In genomic region chr1:71507251-71507650, GRCm38 (mm10) we compare ENCODE assay signal across 10 mouse cellular contexts. TPM values are rescaled to one million over a fixed set of nuclear protein-coding genes. Genes with fewer than 3 reads are reported as not detected.
DNase-seq lines count a peak whose midpoint lies in the region; ATAC-seq and TF ChIP-seq lines count a peak whose summit lies in the region.
"Had no signal": no experiment of that assay in that cellular context is flagged by ENCODE, and none has a peak within 500 bp of the region (broad histone marks: within the 10 kb centered on the region; RNA-seq: fewer than 3 reads in every experiment).

No protein-coding gene starts in this region.

- TF ChIP-seq CTCF in kidney, adult 2 months (conservative IDR thresholded peaks at IDR 0.05; ENCODE audit: insufficient read depth, insufficient read length, low read depth, low read length) = no peak
- no peak for TF ChIP-seq CTCF in midbrain, postnatal 0 days (IDR thresholded peaks at IDR 0.05)

- H3K4me3 ChIP-seq in kidney, adult 2 months (ENCODE audit: insufficient read depth, low read depth, low read length) = no peak overlapping the region
- no peak overlapping the region for H3K4me3 ChIP-seq in hindbrain, embryonic 13.5 days
- no peak overlapping the region for H3K4me3 ChIP-seq in midbrain, postnatal 0 days (ENCODE audit: low read depth, low read length)

- peak; percentile 9 for DNase-seq in kidney, adult 2 months
- DNase-seq in kidney, adult 18-20 months = no peak
- peak; percentile 57 for DNase-seq in embryo, embryonic 9.5 days (ENCODE audit: extremely low spot score)
- DNase-seq in midbrain, postnatal 0 days (ENCODE audit: low spot score) = peak; percentile 53
- DNase-seq: liver, postnatal 0 days had no signal

- H3K9me3 ChIP-seq in hindbrain, embryonic 13.5 days = no peaks in the 10 kb centered on the region
- H3K9me3 ChIP-seq in midbrain, postnatal 0 days (ENCODE audit: low read length) = no peaks in the 10 kb centered on the region

- peak; percentile 89 for ATAC-seq in hindbrain, embryonic 13.5 days (ENCODE audit: low FRiP score)
- no peak for ATAC-seq in midbrain, postnatal 0 days (ENCODE audit: low FRiP score)
- no peak for ATAC-seq in monocyte, adult 5-6 weeks (replicated peaks; ENCODE audit: insufficient number of reproducible peaks, low FRiP score, low TSS enrichment, poor library complexity, severe bottlenecking)
- no peak for ATAC-seq in megakaryocyte progenitor cell, adult 5-6 weeks (replicated peaks; ENCODE audit: poor library complexity)
- no peak for ATAC-seq in inflammation-experienced regulatory T-cells, adult 6 months
- ATAC-seq: liver, postnatal 0 days had no signal

- WGBS in kidney, adult 2 months = 32% methylated on average over 9 of the region's 9 CpGs
- WGBS in hindbrain, embryonic 13.5 days = 2% methylated on average over 9 of the region's 9 CpGs
- 4% methylated on average over 9 of the region's 9 CpGs for WGBS in midbrain, postnatal 0 days

- H3K27me3 ChIP-seq in kidney, adult 2 months (replicated peaks; ENCODE audit: control insufficient read depth, insufficient read depth, low read length) = no peaks in the 10 kb centered on the region
- no peaks in the 10 kb centered on the region for H3K27me3 ChIP-seq in hindbrain, embryonic 13.5 days
- no peaks in the 10 kb centered on the region for H3K27me3 ChIP-seq in midbrain, postnatal 0 days (ENCODE audit: insufficient read depth, low read length)

- H3K4me1 ChIP-seq in kidney, adult 2 months (ENCODE audit: control insufficient read depth, insufficient read depth, low read length) = no peaks in the 10 kb centered on the region
- H3K4me1 ChIP-seq in hindbrain, embryonic 13.5 days (replicated peaks) = peaks cover 12% of the 10 kb centered on the region
- H3K4me1 ChIP-seq in midbrain, postnatal 0 days (ENCODE audit: insufficient read depth, low read length) = no peaks in the 10 kb centered on the region

- peak overlapping the region; percentile 29 for H3K4me2 ChIP-seq in hindbrain, embryonic 13.5 days
- H3K4me2 ChIP-seq in midbrain, postnatal 0 days (ENCODE audit: low read depth, low read length, poor library complexity, severe bottlenecking) = 0 out of 2 replicates have a peak overlapping the region, but pooled peaks have one; percentile 6

- no peak overlapping the region for H3K27ac ChIP-seq in kidney, adult 2 months (ENCODE audit: insufficient read depth, low read depth, low read length)
- peak overlapping the region; percentile 79 for H3K27ac ChIP-seq in hindbrain, embryonic 13.5 days
- no peak overlapping the region for H3K27ac ChIP-seq in midbrain, postnatal 0 days (ENCODE audit: low read depth, low read length)
- H3K27ac ChIP-seq: stomach, postnatal 0 days had no signal

- no peak for TF ChIP-seq POLR2A in kidney, adult 2 months (IDR thresholded peaks at IDR 0.05; ENCODE audit: low read depth, low read length)

- H3K9ac ChIP-seq in hindbrain, embryonic 13.5 days = no peak overlapping the region
- no peak overlapping the region for H3K9ac ChIP-seq in midbrain, postnatal 0 days (replicated peaks; ENCODE audit: low read length, poor library complexity, severe bottlenecking)
- H3K9ac ChIP-seq: liver, postnatal 0 days had no signal

- H3K36me3 ChIP-seq in kidney, adult 2 months (ENCODE audit: control insufficient read depth, insufficient read depth, low read length) = no peaks in the 10 kb centered on the region
- H3K36me3 ChIP-seq in hindbrain, embryonic 13.5 days = no peaks in the 10 kb centered on the region
- H3K36me3 ChIP-seq in midbrain, postnatal 0 days (ENCODE audit: insufficient read depth, low read length) = no peaks in the 10 kb centered on the region

RNA-seq across cellular contexts. Expression of gene Atic, which starts 49.7 kb away (rescaled TPM):
- 17.0 and 19.2 TPM in 2 replicates for polyA plus RNA-seq in kidney, adult 2 months (2012; rRNA removed)
- polyA plus RNA-seq in hindbrain, embryonic 13.5 days (2015; fragmentation: Nextera tagmentation; extraction: Ambion mirVana) = 31.6 and 34.2 TPM in 2 replicates
- 44.7 and 47.8 TPM in 2 replicates for total RNA-seq in midbrain, postnatal 0 days (2014; rRNA removed)
- 26.5 and 27.4 TPM in 2 replicates for polyA plus RNA-seq in midbrain, postnatal 0 days (2015; fragmentation: Nextera tagmentation; extraction: Ambion mirVana)
- 29.4 to 42.3 TPM (median 35.5 TPM) in 3 replicates for total RNA-seq in monocyte, adult 5-6 weeks (2017)
- total RNA-seq in megakaryocyte progenitor cell, adult 5-6 weeks (2015) = 85.0 and 101 TPM in 2 replicates
- 219 and 226 TPM in 2 replicates for total RNA-seq in megakaryocyte progenitor cell, adult 5-6 weeks (2017)
- 10 to 100 TPM; 39.5 to 75.7 (median 60.7) TPM for polyA plus RNA-seq in inflammation-experienced regulatory T-cells, adult 6 months (2017; shearing (Covaris generic))
